Mouse (Mus musculus) limb, embryonic 11.5 days (tissue): ENCODE data around the gene Fam83c. TPM values are rescaled to one million over a fixed set of nuclear protein-coding genes. Genes with fewer than 3 reads are reported as not detected.

Source experiments
- ATAC-seq: fragments of 200-750 bp; cut with Nextera tagmentation; 2 replicates; pipeline ENCODE4 v1.8.0; 2017; ENCODE audit warnings: low read depth; ENCODE audit not compliant: insufficient number of reproducible peaks, low FRiP score, low TSS enrichment
- DNase-seq: peaks from one replicate; pipeline ENCODE4 v3.0.0-alpha.2; 2015; ENCODE audit warnings: low spot score
- H3K27ac ChIP-seq: fragments of 300-500 bp; sonication (generic); replicated peaks from 2 replicates; pipeline ENCODE4 v1.5.1; 2014; ENCODE audit warnings: low read depth, mild to moderate bottlenecking, low read length
- H3K27me3 ChIP-seq: fragments of 300-500 bp; sonication (generic); 2 replicates; pipeline ENCODE4 v1.6.1; 2014; ENCODE audit warnings: mild to moderate bottlenecking, low read length, mixed read lengths; ENCODE audit not compliant: control insufficient read depth, insufficient read depth
- H3K36me3 ChIP-seq: fragments of 300-500 bp; sonication (generic); 2 replicates; pipeline ENCODE4 v1.6.1; 2014; ENCODE audit warnings: mild to moderate bottlenecking, low read length, moderate library complexity, mixed read lengths; ENCODE audit not compliant: control insufficient read depth, insufficient read depth
- H3K4me1 ChIP-seq: fragments of 300-500 bp; sonication (generic); 2 replicates; pipeline ENCODE4 v1.6.1; 2014; ENCODE audit warnings: low read length, mixed read lengths; ENCODE audit not compliant: control insufficient read depth, insufficient read depth
- H3K4me2 ChIP-seq: fragments of 300-500 bp; sonication (generic); 2 replicates; pipeline ENCODE4 v1.6.1; 2014; ENCODE audit warnings: low read depth, mild to moderate bottlenecking, moderate library complexity; ENCODE audit not compliant: severe bottlenecking
- H3K4me3 ChIP-seq: fragments of 300-500 bp; sonication (generic); 2 replicates; pipeline ENCODE4 v1.5.1; 2014; ENCODE audit warnings: low read depth, low read length
- H3K9ac ChIP-seq: fragments of 300-500 bp; sonication (generic); 2 replicates; pipeline ENCODE4 v1.6.1; 2014; ENCODE audit warnings: mild to moderate bottlenecking, low read length
- H3K9me3 ChIP-seq: fragments of 300-500 bp; sonication (generic); 2 replicates; pipeline ENCODE4 v1.6.1; 2016; ENCODE audit warnings: low read length; ENCODE audit not compliant: control insufficient read depth
- WGBS: fragments of 180-500 bp; shearing (Covaris S2); extraction: QIAGEN DNeasy Blood & Tissue Kit; methylation state at CpG from one replicate; pipeline ENCODE4 v1.1.7; 2014; 5-methylcytosine and 5-hydroxymethylcytosine counted together
- polyA plus RNA-seq: library from polyadenylated mRNA; unstranded; fragments of >200 nt; fragmentation: Nextera tagmentation; extraction: Ambion mirVana; gene quantifications from 2 replicates; pipeline ENCODE4 v1.2.1, GENCODE M21; 2014

Gene Fam83c
- 0.30 and 0.32 TPM in 2 replicates for polyA plus RNA-seq

- no peak within 1 kb of the TSS for H3K4me3 ChIP-seq
- H3K4me1 ChIP-seq = no peaks in the 10 kb centered on the region
- no peak within 1 kb of the TSS for H3K4me2 ChIP-seq
- no peak within 1 kb of the TSS for H3K27ac ChIP-seq
- 65% methylated on average over 9 of the region's 9 CpGs for WGBS
- H3K9ac ChIP-seq = no peak within 1 kb of the TSS
- no peak for ATAC-seq
- no peaks in the 10 kb centered on the region for H3K9me3 ChIP-seq
- H3K27me3 ChIP-seq = no peaks in the 10 kb centered on the region
- DNase-seq = no peak
- H3K36me3 ChIP-seq = no peaks in the 10 kb centered on the region
Measured at GRCm38 (mm10) chr2:155834732-155835131, at the start of gene Fam83c. Gene Fam83c (minus strand): TSS chr2:155834854.

GRCm38 (mm10) chr2:155882087-155882486, 47.4 kb upstream of the Fam83c start:
- Histone ChIP-seq H3K4me3 (no peak overlapping the region), H3K9ac (no peak overlapping the region), H3K4me1 (no peaks in the 10 kb centered on the region), H3K27me3 (no peaks in the 10 kb centered on the region), H3K9me3 (no peaks in the 10 kb centered on the region), H3K27ac (no peak overlapping the region), H3K4me2 (no peak overlapping the region), H3K36me3 (peaks cover 7% of the 10 kb centered on the region; the same call in 1 of the 2 replicates)
- no peak for ATAC-seq
- DNase-seq = no peak
- 86% methylated on average over 3 of the region's 3 CpGs for WGBS

GRCm38 (mm10) chr2:155878964-155879876, 44.6 kb upstream of the Fam83c start:
- Histone ChIP-seq H3K4me2 (no peak overlapping the region), H3K4me3 (no peak overlapping the region), H3K27me3 (no peaks in the 10 kb centered on the region), H3K36me3 (peaks cover 9% of the 10 kb centered on the region; the same call in 1 of the 2 replicates), H3K9ac (no peak overlapping the region), H3K4me1 (no peaks in the 10 kb centered on the region), H3K27ac (no peak overlapping the region), H3K9me3 (no peaks in the 10 kb centered on the region)
- 88% methylated on average over 21 of the region's 21 CpGs for WGBS
- ATAC-seq (no peak), DNase-seq (no peak)

GRCm38 (mm10) chr2:155873636-155874035, 39.0 kb upstream of the Fam83c start:
- DNase-seq (no peak), ATAC-seq (no peak)
- Histone ChIP-seq H3K27me3 (no peaks in the 10 kb centered on the region), H3K4me1 (peaks cover 3% of the 10 kb centered on the region), H3K27ac (no peak overlapping the region; the same call in 1 of the 2 replicates), H3K4me2 (no peak overlapping the region), H3K4me3 (no peak overlapping the region), H3K36me3 (peaks cover 9% of the 10 kb centered on the region), H3K9me3 (no peaks in the 10 kb centered on the region), H3K9ac (no peak overlapping the region; the same call in 1 of the 2 replicates)
- WGBS = 89% methylated on average over 6 of the region's 6 CpGs

- no peak for ATAC-seq
- Histone ChIP-seq H3K36me3 (peaks cover 9% of the 10 kb centered on the region), H3K4me3 (no peak overlapping the region), H3K27me3 (no peaks in the 10 kb centered on the region), H3K9me3 (no peaks in the 10 kb centered on the region), H3K27ac (no peak overlapping the region; the same call in 1 of the 2 replicates), H3K9ac (no peak overlapping the region), H3K4me2 (no peak overlapping the region), H3K4me1 (peaks cover 3% of the 10 kb centered on the region)
- 69% methylated on average over 10 of the region's 10 CpGs for WGBS
- DNase-seq = no peak
Measured at GRCm38 (mm10) chr2:155872930-155873507, 38.4 kb upstream of the Fam83c start.

- H3K4me2 ChIP-seq = no peak overlapping the region
Measured at GRCm38 (mm10) chr2:155872486-155872885, 37.8 kb upstream of the Fam83c start.

GRCm38 (mm10) chr2:155869772-155870171, 35.1 kb upstream of the Fam83c start:
- WGBS = 75% methylated on average over 5 of the region's 5 CpGs
- no peak for DNase-seq
- no peak for ATAC-seq

More at GRCm38 (mm10) chr2:155872486-155872885, 37.8 kb upstream of the Fam83c start:
- DNase-seq (no peak), ATAC-seq (no peak)
- Histone ChIP-seq H3K9me3 (no peaks in the 10 kb centered on the region), H3K4me3 (no peak overlapping the region), H3K4me1 (peaks cover 3% of the 10 kb centered on the region), H3K36me3 (peaks cover 9% of the 10 kb centered on the region), H3K9ac (no peak overlapping the region), H3K27me3 (no peaks in the 10 kb centered on the region), H3K27ac (no peak overlapping the region; the same call in 1 of the 2 replicates)
- 84% methylated on average over 8 of the region's 8 CpGs for WGBS

GRCm38 (mm10) chr2:155868320-155868719, 33.7 kb upstream of the Fam83c start:
- Histone ChIP-seq H3K27ac (no peak overlapping the region), H3K27me3 (no peaks in the 10 kb centered on the region), H3K9me3 (no peaks in the 10 kb centered on the region), H3K9ac (no peak overlapping the region), H3K4me2 (no peak overlapping the region), H3K36me3 (0 out of 2 replicates have a peak, but pooled peaks cover 2% of the 10 kb centered on the region), H3K4me1 (peaks cover 6% of the 10 kb centered on the region), H3K4me3 (no peak overlapping the region)
- no peak for ATAC-seq
- no peak for DNase-seq
- WGBS = 96% methylated on average over 8 of the region's 8 CpGs

More at GRCm38 (mm10) chr2:155869772-155870171, 35.1 kb upstream of the Fam83c start:
- Histone ChIP-seq H3K4me1 (peaks cover 3% of the 10 kb centered on the region), H3K9me3 (no peaks in the 10 kb centered on the region), H3K9ac (no peak overlapping the region), H3K36me3 (peaks cover 7% of the 10 kb centered on the region), H3K27me3 (no peaks in the 10 kb centered on the region), H3K4me2 (no peak overlapping the region), H3K27ac (no peak overlapping the region), H3K4me3 (no peak overlapping the region)
